Mouse (Mus musculus) ES-Bruce4 (cell line): ENCODE data around the gene Tnc.

Experiments used
- CTCF ChIP-seq: IDR thresholded peaks from one replicate; pipeline ENCODE4 v1.8.1; 2011; ENCODE audit warnings: low read depth, low read length
- EP300 ChIP-seq: IDR thresholded peaks from 2 replicates; pipeline ENCODE4 v1.6.1; 2011; ENCODE audit warnings: low read depth, low read length; ENCODE audit not compliant: insufficient read depth
- POLR2A ChIP-seq: IDR thresholded peaks from one replicate; pipeline ENCODE4 v1.8.1; 2011; ENCODE audit warnings: low read length; ENCODE audit not compliant: insufficient read depth

- TF ChIP-seq POLR2A (no peak), CTCF (no peak), EP300 (no peak)
Observed at GRCm38 (mm10) chr4:63942875-63943274, 103.9 kb downstream of the Tnc start.
